Mouse (Mus musculus) cerebellum, adult 11-12 months (tissue): ENCODE measurements around the gene Samd11.

Source experiments
- DNase-seq: peaks from one replicate; pipeline ENCODE4 v3.0.0; 2022

Gene Samd11

GRCm38 (mm10) chr4:156209963-156210635, 45.4 kb downstream of the Samd11 start:
- DNase-seq: no peak

- no peak for DNase-seq
Observed at GRCm38 (mm10) chr4:156208872-156209271, 46.6 kb downstream of the Samd11 start.

DNA sequence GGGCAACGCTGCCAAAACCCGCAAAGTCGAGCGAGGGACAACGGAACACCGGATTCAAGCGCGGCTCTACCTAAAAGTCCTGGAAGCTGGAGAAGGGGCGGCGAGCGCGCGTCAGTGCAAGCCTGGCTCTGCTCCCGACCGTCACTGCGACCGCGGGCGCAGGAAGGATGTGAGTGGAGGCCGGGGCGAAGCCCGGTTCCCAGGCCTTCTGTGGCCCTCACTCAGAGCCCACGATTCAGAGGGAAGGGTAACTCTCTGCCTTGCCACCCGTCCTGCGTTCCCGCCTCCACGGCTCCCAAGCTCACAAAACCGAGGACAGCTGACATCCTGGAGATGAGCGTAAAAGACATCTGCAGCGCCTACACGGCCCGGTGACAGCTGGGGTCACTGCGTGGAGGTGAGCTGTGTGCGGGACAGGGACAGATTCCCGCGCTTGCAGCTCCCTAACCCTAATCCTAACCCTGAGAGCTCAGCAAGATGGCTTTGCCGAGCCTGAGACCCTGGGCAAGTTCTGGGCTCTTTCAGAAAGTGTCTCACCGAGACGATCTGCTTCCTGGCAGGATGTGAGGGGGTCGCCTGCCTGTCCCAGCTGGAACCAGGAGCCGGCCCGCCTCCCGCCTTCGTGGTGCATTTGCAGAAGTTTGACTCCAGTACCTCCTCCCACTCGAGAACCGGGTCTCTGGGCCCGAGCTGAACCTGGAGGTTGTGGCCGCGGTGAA, 51.9 kb downstream of the Samd11 start:
- no peak for DNase-seq

- peak; percentile 81 for DNase-seq
Observed at GRCm38 (mm10) chr4:156203001-156203412, 52.5 kb downstream of the Samd11 start, which contains the start of gene AW011738. AW011738 (plus strand) TSS chr4:156203304.

- DNase-seq: no peak
Observed at GRCm38 (mm10) chr4:156202462-156202893, 53.0 kb downstream of the Samd11 start.

DNA sequence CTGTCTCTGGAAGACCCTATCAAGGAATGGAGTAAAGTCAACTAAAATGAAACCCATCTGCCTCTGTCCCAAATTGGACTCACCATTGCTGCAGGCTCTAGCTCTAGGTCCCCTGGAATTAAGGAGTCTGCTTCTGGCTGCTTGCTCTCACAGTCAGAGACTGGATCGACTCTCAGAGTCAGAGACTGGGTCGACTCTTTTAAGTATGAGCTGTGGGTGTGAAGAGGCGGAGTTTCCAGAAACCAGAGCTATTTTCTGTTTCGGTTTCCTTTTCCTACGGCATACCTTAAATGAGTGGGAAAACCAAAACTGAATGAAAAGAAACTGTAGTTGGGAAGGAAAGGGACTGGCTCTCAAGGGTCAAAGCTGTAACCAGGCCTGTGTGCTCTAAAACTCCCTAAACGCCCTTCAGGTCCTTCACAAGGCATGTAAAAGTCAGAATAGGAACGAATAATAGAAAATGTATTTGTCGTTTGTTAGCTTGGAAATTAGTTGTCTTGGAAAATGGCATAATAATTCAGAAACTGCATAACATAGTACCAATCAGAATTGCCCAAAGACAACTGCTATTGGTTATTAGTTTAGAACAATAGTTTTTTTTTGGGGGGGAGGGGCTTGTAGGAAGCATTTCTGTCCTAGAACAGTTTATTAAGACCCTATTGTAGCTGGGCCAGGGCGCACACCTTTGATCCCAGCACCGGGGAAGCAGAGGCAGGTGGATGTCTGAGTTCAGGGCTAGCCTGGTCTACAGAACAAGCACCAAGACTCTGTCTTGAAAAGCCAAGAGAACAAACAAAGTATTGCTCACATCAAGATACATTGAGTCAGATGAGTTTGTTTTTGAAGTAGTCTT, 54.6 kb downstream of the Samd11 start, which contains the start of gene Isg15:
Isg15 (minus strand) TSS at position 196 of the 853 bp plus-strand sequence.
- no peak for DNase-seq

DNA sequence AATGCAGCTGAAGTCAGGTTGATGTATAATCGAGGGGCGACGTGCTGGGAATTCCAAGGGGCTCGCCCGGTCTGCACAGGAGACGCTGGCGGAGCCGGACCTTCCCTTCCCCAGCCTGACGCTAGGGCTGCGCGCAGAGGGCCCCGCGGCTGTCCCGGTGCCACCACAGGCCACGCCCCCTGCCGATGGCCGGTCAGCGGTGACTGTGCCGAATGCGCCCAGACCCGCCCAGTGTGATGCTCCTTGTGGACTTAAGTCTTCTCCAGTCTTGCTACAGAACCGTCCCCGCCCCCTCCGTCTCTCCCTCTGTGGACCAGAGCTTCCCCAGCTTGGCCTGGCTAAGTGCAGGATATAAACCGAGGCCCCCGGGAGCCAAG, 57.6 kb downstream of the Samd11 start:
- peak; percentile 90 for DNase-seq

GRCm38 (mm10) chr4:156197131-156197828, 58.2 kb downstream of the Samd11 start, which contains the start of gene Agrn:
Agrn (minus strand) TSS chr4:156197488.
- DNase-seq: peak; percentile 74
